Mouse (Mus musculus) heart, embryonic 12.5 days (tissue): ENCODE measurements around the gene Gcnt3. TPM values are rescaled to one million over a fixed set of nuclear protein-coding genes. Genes with fewer than 3 reads are reported as not detected.

Experiments used
- ATAC-seq: fragments of 200-750 bp; cut with Nextera tagmentation; 2 replicates; pipeline ENCODE4 v1.8.0; 2017; ENCODE audit warnings: moderate TSS enrichment, moderate library complexity; ENCODE audit not compliant: insufficient number of reproducible peaks, low FRiP score
- H3K27ac ChIP-seq: fragments of 300-500 bp; sonication (generic); 2 replicates; pipeline ENCODE4 v1.5.1; 2016; ENCODE audit warnings: mild to moderate bottlenecking, moderate library complexity; ENCODE audit not compliant: poor library complexity, severe bottlenecking
- H3K27me3 ChIP-seq: fragments of 300-500 bp; sonication (generic); replicated peaks from 2 replicates; pipeline ENCODE4 v1.6.1; 2016; ENCODE audit warnings: mild to moderate bottlenecking, moderate library complexity
- H3K36me3 ChIP-seq: fragments of 300-500 bp; sonication (generic); 2 replicates; pipeline ENCODE4 v1.6.1; 2016; ENCODE audit warnings: mild to moderate bottlenecking, moderate library complexity
- H3K4me1 ChIP-seq: fragments of 300-500 bp; sonication (generic); replicated peaks from 2 replicates; pipeline ENCODE4 v1.6.1; 2016; ENCODE audit warnings: mild to moderate bottlenecking
- H3K4me2 ChIP-seq: fragments of 300-500 bp; sonication (generic); 2 replicates; pipeline ENCODE4 v1.6.1; 2016; ENCODE audit warnings: mild to moderate bottlenecking, moderate library complexity
- H3K4me3 ChIP-seq: fragments of 300-500 bp; sonication (generic); 2 replicates; pipeline ENCODE4 v1.5.1; 2016; ENCODE audit warnings: mild to moderate bottlenecking
- H3K9ac ChIP-seq: fragments of 300-500 bp; sonication (generic); 2 replicates; pipeline ENCODE4 v1.6.1; 2016; ENCODE audit warnings: mild to moderate bottlenecking, moderate library complexity
- H3K9me3 ChIP-seq: fragments of 300-500 bp; sonication (generic); replicated peaks from 2 replicates; pipeline ENCODE4 v1.6.1; 2016; ENCODE audit warnings: mild to moderate bottlenecking, moderate library complexity
- WGBS: fragments of 180-500 bp; shearing (Covaris S2); methylation state at CpG from one replicate; pipeline ENCODE4 v1.1.7; 2016; 5-methylcytosine and 5-hydroxymethylcytosine counted together
- polyA plus RNA-seq: library from polyadenylated mRNA; unstranded; fragments of >200 nt; fragmentation: Nextera tagmentation; extraction: Ambion mirVana; gene quantifications from 2 replicates; pipeline ENCODE4 v1.2.1, GENCODE M21; 2016

Gcnt3 gene
- polyA plus RNA-seq, 1 experiment from 2014 or later: not detected

- Histone ChIP-seq H3K4me3 (no peak overlapping the region), H3K4me2 (no peak overlapping the region), H3K9me3 (no peaks in the 10 kb centered on the region), H3K27ac (no peak overlapping the region), H3K36me3 (no peaks in the 10 kb centered on the region), H3K27me3 (no peaks in the 10 kb centered on the region), H3K9ac (no peak overlapping the region), H3K4me1 (peaks cover 21% of the 10 kb centered on the region)
- ATAC-seq: no peak
- 49% methylated on average over 2 of the region's 2 CpGs for WGBS
These were observed 7.0 kb upstream of the Gcnt3 start for GRCm38 (mm10) chr9:70044865-70045264.

- 72% methylated on average over 1 of the region's 1 CpGs for WGBS
- ATAC-seq: no peak
These were observed 5.0 kb upstream of the Gcnt3 start for GRCm38 (mm10) chr9:70042935-70043334.

GRCm38 (mm10) chr9:70042137-70042536 is 4.2 kb upstream of the Gcnt3 start:
- peaks cover 7% of the 10 kb centered on the region for H3K4me1 ChIP-seq
- WGBS: 87% methylated on average over 4 of the region's 4 CpGs
- H3K36me3 ChIP-seq: no peaks in the 10 kb centered on the region
- H3K27me3 ChIP-seq: no peaks in the 10 kb centered on the region
- H3K9me3 ChIP-seq: peaks cover 3% of the 10 kb centered on the region; the same call in 1 of the 2 replicates
- ATAC-seq: no peak
- H3K27ac ChIP-seq: no peak overlapping the region
- no peak overlapping the region for H3K4me2 ChIP-seq
- no peak overlapping the region for H3K4me3 ChIP-seq
- H3K9ac ChIP-seq: no peak overlapping the region

More at GRCm38 (mm10) chr9:70042935-70043334, 5.0 kb upstream of the Gcnt3 start:
- Histone ChIP-seq H3K9ac (no peak overlapping the region), H3K36me3 (no peaks in the 10 kb centered on the region), H3K27me3 (no peaks in the 10 kb centered on the region), H3K9me3 (peaks cover 3% of the 10 kb centered on the region; the same call in 1 of the 2 replicates), H3K4me3 (no peak overlapping the region), H3K4me2 (no peak overlapping the region), H3K4me1 (peaks cover 7% of the 10 kb centered on the region), H3K27ac (no peak overlapping the region)

GRCm38 (mm10) chr9:70040570-70040969 is 2.7 kb upstream of the Gcnt3 start:
- Histone ChIP-seq H3K4me1 (0 out of 2 replicates have a peak, but pooled peaks cover 5% of the 10 kb centered on the region), H3K9me3 (peaks cover 3% of the 10 kb centered on the region; the same call in 1 of the 2 replicates), H3K9ac (no peak overlapping the region), H3K4me3 (no peak overlapping the region), H3K27ac (no peak overlapping the region), H3K36me3 (no peaks in the 10 kb centered on the region), H3K4me2 (no peak overlapping the region), H3K27me3 (no peaks in the 10 kb centered on the region)
- no peak for ATAC-seq
- WGBS: 69% methylated on average over 11 of the region's 11 CpGs

GRCm38 (mm10) chr9:70039597-70040385 is 1.9 kb upstream of the Gcnt3 start:
- Histone ChIP-seq H3K4me1 (0 out of 2 replicates have a peak, but pooled peaks cover 5% of the 10 kb centered on the region), H3K36me3 (no peaks in the 10 kb centered on the region), H3K9me3 (peaks cover 3% of the 10 kb centered on the region; the same call in 1 of the 2 replicates), H3K27me3 (no peaks in the 10 kb centered on the region), H3K4me3 (no peak overlapping the region), H3K4me2 (no peak overlapping the region), H3K27ac (no peak overlapping the region), H3K9ac (no peak overlapping the region)
- 82% methylated on average over 6 of the region's 6 CpGs for WGBS
- no peak for ATAC-seq

GRCm38 (mm10) chr9:70036646-70037045 is 1.2 kb downstream of the Gcnt3 start:
- Histone ChIP-seq H3K4me1 (0 out of 2 replicates have a peak, but pooled peaks cover 5% of the 10 kb centered on the region), H3K9me3 (peaks cover 3% of the 10 kb centered on the region; the same call in 1 of the 2 replicates), H3K27ac (no peak overlapping the region), H3K9ac (no peak overlapping the region), H3K4me2 (no peak overlapping the region), H3K27me3 (0 out of 2 replicates have a peak, but pooled peaks cover 3% of the 10 kb centered on the region), H3K36me3 (no peaks in the 10 kb centered on the region), H3K4me3 (no peak overlapping the region)
- 59% methylated on average over 4 of the region's 4 CpGs for WGBS
- ATAC-seq: no peak

GRCm38 (mm10) chr9:70034702-70035101 is 3.2 kb downstream of the Gcnt3 start:
- Histone ChIP-seq H3K4me3 (no peak overlapping the region), H3K36me3 (no peaks in the 10 kb centered on the region), H3K27ac (no peak overlapping the region), H3K9ac (no peak overlapping the region), H3K27me3 (0 out of 2 replicates have a peak, but pooled peaks cover 3% of the 10 kb centered on the region), H3K9me3 (peaks cover 3% of the 10 kb centered on the region; the same call in 1 of the 2 replicates), H3K4me1 (0 out of 2 replicates have a peak, but pooled peaks cover 5% of the 10 kb centered on the region), H3K4me2 (no peak overlapping the region)
- WGBS: 81% methylated on average over 7 of the region's 7 CpGs
- no peak for ATAC-seq

- no peaks in the 10 kb centered on the region for H3K36me3 ChIP-seq
- H3K4me1 ChIP-seq: 0 out of 2 replicates have a peak, but pooled peaks cover 5% of the 10 kb centered on the region
- 0 out of 2 replicates have a peak, but pooled peaks cover 3% of the 10 kb centered on the region for H3K27me3 ChIP-seq
- no peak overlapping the region for H3K4me2 ChIP-seq
- no peaks in the 10 kb centered on the region for H3K9me3 ChIP-seq
- H3K9ac ChIP-seq: no peak overlapping the region
- no peak overlapping the region for H3K27ac ChIP-seq
- H3K4me3 ChIP-seq: no peak overlapping the region
- ATAC-seq: no peak
- WGBS: 77% methylated on average over 9 of the region's 9 CpGs
These were observed 4.8 kb downstream of the Gcnt3 start for GRCm38 (mm10) chr9:70033056-70033455.

GRCm38 (mm10) chr9:70032167-70032566 is 5.7 kb downstream of the Gcnt3 start:
- H3K27ac ChIP-seq: no peak overlapping the region
- ATAC-seq: no peak
- no peaks in the 10 kb centered on the region for H3K36me3 ChIP-seq
- H3K9me3 ChIP-seq: no peaks in the 10 kb centered on the region
- H3K4me1 ChIP-seq: 0 out of 2 replicates have a peak, but pooled peaks cover 5% of the 10 kb centered on the region
- 81% methylated on average over 1 of the region's 1 CpGs for WGBS
- no peak overlapping the region for H3K4me3 ChIP-seq
- H3K4me2 ChIP-seq: no peak overlapping the region
- no peak overlapping the region for H3K9ac ChIP-seq
- 0 out of 2 replicates have a peak, but pooled peaks cover 3% of the 10 kb centered on the region for H3K27me3 ChIP-seq

GRCm38 (mm10) chr9:70025365-70026012 is 12.4 kb downstream of the Gcnt3 start:
- Histone ChIP-seq H3K4me1 (peaks cover 22% of the 10 kb centered on the region), H3K9me3 (no peaks in the 10 kb centered on the region), H3K9ac (no peak overlapping the region), H3K36me3 (peaks cover 3% of the 10 kb centered on the region), H3K4me2 (no peak overlapping the region), H3K27me3 (no peaks in the 10 kb centered on the region), H3K27ac (no peak overlapping the region), H3K4me3 (no peak overlapping the region)
- ATAC-seq: no peak
- WGBS: 89% methylated on average over 2 of the region's 2 CpGs

GRCm38 (mm10) chr9:70024648-70025047 is 13.2 kb downstream of the Gcnt3 start:
- no peak for ATAC-seq
- no peak overlapping the region for H3K9ac ChIP-seq
- H3K9me3 ChIP-seq: no peaks in the 10 kb centered on the region
- no peak overlapping the region for H3K4me2 ChIP-seq
- H3K4me3 ChIP-seq: no peak overlapping the region
- peaks cover 8% of the 10 kb centered on the region for H3K36me3 ChIP-seq
- H3K27me3 ChIP-seq: no peaks in the 10 kb centered on the region
- peaks cover 22% of the 10 kb centered on the region for H3K4me1 ChIP-seq
- H3K27ac ChIP-seq: no peak overlapping the region
